Mouse (Mus musculus): ENCODE measurements around the gene Tulp1. TPM values are rescaled to one million over a fixed set of nuclear protein-coding genes. Genes with fewer than 3 reads are reported as not detected.
A peak's percentile ranks its signal among the peaks of the same experiment; 100 is the strongest.

Gene Tulp1
- polyA plus RNA-seq, 1 experiment from 2014 or later = 3.3 TPM

GRCm38 (mm10) chr17:28323786-28324185 lies 41.2 kb downstream of the Tulp1 start:
- no peak overlapping the region for H3K4me3 ChIP-seq (ENCODE audit: low read depth, low read length)
- no peak for TF ChIP-seq EP300 (optimal IDR thresholded peaks at IDR 0.05)
- no peak for TF ChIP-seq CTCF (IDR thresholded peaks at IDR 0.05; ENCODE audit: low read depth)
- no peak overlapping the region for H3K27ac ChIP-seq (replicated peaks)
- no peaks in the 10 kb centered on the region for H3K27me3 ChIP-seq (ENCODE audit: control insufficient read depth, insufficient read depth, low read length)
- no peaks in the 10 kb centered on the region for H3K9me3 ChIP-seq (ENCODE audit: control insufficient read depth, low read length)
- no peak for ATAC-seq (ENCODE audit: low FRiP score, low TSS enrichment)
- no peak overlapping the region for H3K4me2 ChIP-seq (replicated peaks; ENCODE audit: low read depth)
- no peak for DNase-seq (ENCODE audit: low spot score)
- H3K9ac ChIP-seq (ENCODE audit: low read length) = no peak overlapping the region
- WGBS = 86% methylated on average over 8 of the region's 8 CpGs
- peaks cover 19% of the 10 kb centered on the region for H3K36me3 ChIP-seq (ENCODE audit: control insufficient read depth, insufficient read depth, low read length)
- peaks cover 3% of the 10 kb centered on the region; the same call in 1 of the 2 replicates for H3K4me1 ChIP-seq (replicated peaks; ENCODE audit: control insufficient read depth, insufficient read depth)

- Histone ChIP-seq H3K4me1 (replicated peaks; ENCODE audit: control insufficient read depth, insufficient read depth) (no peaks in the 10 kb centered on the region), H3K36me3 (ENCODE audit: control insufficient read depth, insufficient read depth, low read length) (peaks cover 22% of the 10 kb centered on the region), H3K4me3 (ENCODE audit: low read depth, low read length) (no peak overlapping the region), H3K27me3 (ENCODE audit: control insufficient read depth, insufficient read depth, low read length) (no peaks in the 10 kb centered on the region), H3K27ac (replicated peaks) (no peak overlapping the region), H3K9me3 (ENCODE audit: control insufficient read depth, low read length) (no peaks in the 10 kb centered on the region), H3K9ac (ENCODE audit: low read length) (no peak overlapping the region), H3K4me2 (replicated peaks; ENCODE audit: low read depth) (no peak overlapping the region)
- TF ChIP-seq CTCF (IDR thresholded peaks at IDR 0.05; ENCODE audit: low read depth) = no peak
- no peak for TF ChIP-seq EP300 (optimal IDR thresholded peaks at IDR 0.05)
- DNase-seq (ENCODE audit: low spot score) = no peak
- no peak for ATAC-seq (ENCODE audit: low FRiP score, low TSS enrichment)
- WGBS = 90% methylated on average over 4 of the region's 4 CpGs
Measured at GRCm38 (mm10) chr17:28321700-28322099, 43.3 kb downstream of the Tulp1 start.

- Histone ChIP-seq H3K9me3 (ENCODE audit: control insufficient read depth, low read length) (no peaks in the 10 kb centered on the region), H3K27me3 (ENCODE audit: control insufficient read depth, insufficient read depth, low read length) (no peaks in the 10 kb centered on the region), H3K27ac (replicated peaks) (no peak overlapping the region), H3K4me3 (ENCODE audit: low read depth, low read length) (no peak overlapping the region), H3K9ac (ENCODE audit: low read length) (no peak overlapping the region), H3K4me1 (replicated peaks; ENCODE audit: control insufficient read depth, insufficient read depth) (0 out of 2 replicates have a peak, but pooled peaks cover 3% of the 10 kb centered on the region), H3K36me3 (ENCODE audit: control insufficient read depth, insufficient read depth, low read length) (peaks cover 22% of the 10 kb centered on the region), H3K4me2 (replicated peaks; ENCODE audit: low read depth) (no peak overlapping the region)
- WGBS = 77% methylated on average over 9 of the region's 9 CpGs
- ATAC-seq (ENCODE audit: low FRiP score, low TSS enrichment) = no peak
- TF ChIP-seq EP300 (optimal IDR thresholded peaks at IDR 0.05) (no peak), CTCF (IDR thresholded peaks at IDR 0.05; ENCODE audit: low read depth) (no peak)
- DNase-seq (ENCODE audit: low spot score) = no peak
Measured at GRCm38 (mm10) chr17:28317725-28318124, 47.3 kb downstream of the Tulp1 start.

- Histone ChIP-seq H3K4me2 (replicated peaks; ENCODE audit: low read depth) (no peak overlapping the region), H3K27me3 (ENCODE audit: control insufficient read depth, insufficient read depth, low read length) (no peaks in the 10 kb centered on the region), H3K9me3 (ENCODE audit: control insufficient read depth, low read length) (no peaks in the 10 kb centered on the region), H3K4me3 (ENCODE audit: low read depth, low read length) (no peak overlapping the region), H3K9ac (ENCODE audit: low read length) (no peak overlapping the region), H3K4me1 (replicated peaks; ENCODE audit: control insufficient read depth, insufficient read depth) (0 out of 2 replicates have a peak, but pooled peaks cover 3% of the 10 kb centered on the region), H3K27ac (replicated peaks) (no peak overlapping the region), H3K36me3 (ENCODE audit: control insufficient read depth, insufficient read depth, low read length) (peaks cover 19% of the 10 kb centered on the region; the same call in 1 of the 2 replicates)
- WGBS = 72% methylated on average over 8 of the region's 8 CpGs
- DNase-seq (ENCODE audit: low spot score) (no peak), ATAC-seq (ENCODE audit: low FRiP score, low TSS enrichment) (no peak)
- TF ChIP-seq EP300 (optimal IDR thresholded peaks at IDR 0.05) (no peak), CTCF (IDR thresholded peaks at IDR 0.05; ENCODE audit: low read depth) (no peak)
Measured at GRCm38 (mm10) chr17:28317091-28317490, 47.9 kb downstream of the Tulp1 start.

- DNase-seq (ENCODE audit: low spot score) = no peak
- no peak overlapping the region for H3K9ac ChIP-seq (ENCODE audit: low read length)
- H3K9me3 ChIP-seq (ENCODE audit: control insufficient read depth, low read length) = no peaks in the 10 kb centered on the region
- 91% methylated on average over 9 of the region's 9 CpGs for WGBS
- no peak overlapping the region for H3K4me2 ChIP-seq (replicated peaks; ENCODE audit: low read depth)
- ATAC-seq (ENCODE audit: low FRiP score, low TSS enrichment) = no peak
- H3K27ac ChIP-seq (replicated peaks) = no peak overlapping the region
- H3K4me3 ChIP-seq (ENCODE audit: low read depth, low read length) = no peak overlapping the region
- H3K4me1 ChIP-seq (replicated peaks; ENCODE audit: control insufficient read depth, insufficient read depth) = 0 out of 2 replicates have a peak, but pooled peaks cover 3% of the 10 kb centered on the region
- H3K27me3 ChIP-seq (ENCODE audit: control insufficient read depth, insufficient read depth, low read length) = no peaks in the 10 kb centered on the region
- TF ChIP-seq EP300 (optimal IDR thresholded peaks at IDR 0.05) (no peak), CTCF (IDR thresholded peaks at IDR 0.05; ENCODE audit: low read depth) (peak; percentile 38; the same call in 1 of the 2 replicates)
- H3K36me3 ChIP-seq (ENCODE audit: control insufficient read depth, insufficient read depth, low read length) = peaks cover 14% of the 10 kb centered on the region; the same call in 1 of the 2 replicates
Measured at GRCm38 (mm10) chr17:28316476-28316875, 48.5 kb downstream of the Tulp1 start.

- 88% methylated on average over 20 of the region's 20 CpGs for WGBS
- TF ChIP-seq EP300 (optimal IDR thresholded peaks at IDR 0.05) = no peak
- no peak for TF ChIP-seq CTCF (IDR thresholded peaks at IDR 0.05; ENCODE audit: low read depth)
- no peak overlapping the region for H3K4me2 ChIP-seq (replicated peaks; ENCODE audit: low read depth)
- ATAC-seq (ENCODE audit: low FRiP score, low TSS enrichment) (no peak), DNase-seq (ENCODE audit: low spot score) (no peak)
- H3K9me3 ChIP-seq (ENCODE audit: control insufficient read depth, low read length) = no peaks in the 10 kb centered on the region
- 0 out of 2 replicates have a peak, but pooled peaks cover 3% of the 10 kb centered on the region for H3K4me1 ChIP-seq (replicated peaks; ENCODE audit: control insufficient read depth, insufficient read depth)
- H3K4me3 ChIP-seq (ENCODE audit: low read depth, low read length) = no peak overlapping the region
- no peak overlapping the region for H3K27ac ChIP-seq (replicated peaks)
- no peak overlapping the region for H3K9ac ChIP-seq (ENCODE audit: low read length)
- H3K27me3 ChIP-seq (ENCODE audit: control insufficient read depth, insufficient read depth, low read length) = no peaks in the 10 kb centered on the region
- peaks cover 9% of the 10 kb centered on the region; the same call in 1 of the 2 replicates for H3K36me3 ChIP-seq (ENCODE audit: control insufficient read depth, insufficient read depth, low read length)
Measured at GRCm38 (mm10) chr17:28315611-28316160, 49.3 kb downstream of the Tulp1 start.
